Mouse (Mus musculus): ENCODE results near the gene Creb3l4.
"Not testable (repeated sequence)": the region's sequence is repeated elsewhere in the genome, so short reads cannot be mapped to it uniquely, and the experiment has no call there.

GRCm38 (mm10) chr3:90251731-90252226 lies 8.5 kb upstream of the Creb3l4 start:
- not testable (repeated sequence) for TF ChIP-seq CTCF (IDR thresholded peaks at IDR 0.05); POLR2A (IDR thresholded peaks at IDR 0.05; ENCODE audit: insufficient read depth, low read depth, low read length)

All from heart, adult 2 months (tissue).